Mouse (Mus musculus) heart, embryonic 13.5 days (tissue): ENCODE measurements around the gene Arhgef26. TPM values are rescaled to one million over a fixed set of nuclear protein-coding genes. Genes with fewer than 3 reads are reported as not detected.

ENCODE experiments used
- ATAC-seq: fragments of 200-750 bp; cut with Nextera tagmentation; 2 replicates; pipeline ENCODE4 v1.8.0; 2017; ENCODE audit warnings: moderate TSS enrichment; ENCODE audit not compliant: insufficient number of reproducible peaks, low FRiP score, low TSS enrichment; ENCODE audit errors: extremely low read depth
- H3K27ac ChIP-seq: fragments of 300-500 bp; sonication (generic); replicated peaks from 2 replicates; pipeline ENCODE4 v1.5.1; 2015; ENCODE audit warnings: moderate library complexity, mild to moderate bottlenecking, inconsistent platforms
- H3K27me3 ChIP-seq: fragments of 300-500 bp; sonication (generic); replicated peaks from 2 replicates; pipeline ENCODE4 v1.6.1; 2015; ENCODE audit warnings: mild to moderate bottlenecking, inconsistent platforms
- H3K36me3 ChIP-seq: fragments of 300-500 bp; sonication (generic); 2 replicates; pipeline ENCODE4 v1.6.1; 2015; ENCODE audit warnings: mild to moderate bottlenecking, inconsistent platforms
- H3K4me1 ChIP-seq: fragments of 300-500 bp; sonication (generic); 2 replicates; pipeline ENCODE4 v1.6.1; 2015; ENCODE audit warnings: inconsistent platforms
- H3K4me2 ChIP-seq: fragments of 300-500 bp; sonication (generic); 2 replicates; pipeline ENCODE4 v1.6.1; 2015; ENCODE audit warnings: inconsistent platforms, mild to moderate bottlenecking, moderate library complexity
- H3K4me3 ChIP-seq: fragments of 300-500 bp; sonication (generic); 2 replicates; pipeline ENCODE4 v1.5.1; 2015; ENCODE audit warnings: moderate library complexity, mild to moderate bottlenecking, inconsistent platforms
- H3K9ac ChIP-seq: fragments of 300-500 bp; sonication (generic); 2 replicates; pipeline ENCODE4 v1.6.1; 2015; ENCODE audit warnings: inconsistent platforms, mild to moderate bottlenecking, moderate library complexity
- H3K9me3 ChIP-seq: fragments of 300-500 bp; sonication (generic); 2 replicates; pipeline ENCODE4 v1.6.1; 2016; ENCODE audit warnings: inconsistent platforms
- WGBS: fragments of 180-500 bp; shearing (Covaris S2); methylation state at CpG from one replicate; pipeline ENCODE4 v1.1.7; 2015; ENCODE audit warnings: mixed read lengths; 5-methylcytosine and 5-hydroxymethylcytosine counted together
- polyA plus RNA-seq: library from polyadenylated mRNA; unstranded; fragments of >200 nt; fragmentation: Nextera tagmentation; extraction: Ambion mirVana; gene quantifications from 2 replicates; pipeline ENCODE4 v1.2.1, GENCODE M21; 2015

Arhgef26 gene
- polyA plus RNA-seq, 1 experiment from 2014 or later = 4.9 TPM

- WGBS = 74% methylated on average over 6 of the region's 6 CpGs
- Histone ChIP-seq H3K9ac (no peak overlapping the region), H3K27me3 (no peaks in the 10 kb centered on the region), H3K36me3 (peaks cover 3% of the 10 kb centered on the region; the same call in 1 of the 2 replicates), H3K4me3 (no peak overlapping the region), H3K27ac (no peak overlapping the region), H3K9me3 (no peaks in the 10 kb centered on the region), H3K4me1 (no peaks in the 10 kb centered on the region), H3K4me2 (no peak overlapping the region)
- ATAC-seq = no peak
Measured at GRCm38 (mm10) chr3:62348514-62349217, 10.5 kb downstream of the Arhgef26 start.

DNA sequence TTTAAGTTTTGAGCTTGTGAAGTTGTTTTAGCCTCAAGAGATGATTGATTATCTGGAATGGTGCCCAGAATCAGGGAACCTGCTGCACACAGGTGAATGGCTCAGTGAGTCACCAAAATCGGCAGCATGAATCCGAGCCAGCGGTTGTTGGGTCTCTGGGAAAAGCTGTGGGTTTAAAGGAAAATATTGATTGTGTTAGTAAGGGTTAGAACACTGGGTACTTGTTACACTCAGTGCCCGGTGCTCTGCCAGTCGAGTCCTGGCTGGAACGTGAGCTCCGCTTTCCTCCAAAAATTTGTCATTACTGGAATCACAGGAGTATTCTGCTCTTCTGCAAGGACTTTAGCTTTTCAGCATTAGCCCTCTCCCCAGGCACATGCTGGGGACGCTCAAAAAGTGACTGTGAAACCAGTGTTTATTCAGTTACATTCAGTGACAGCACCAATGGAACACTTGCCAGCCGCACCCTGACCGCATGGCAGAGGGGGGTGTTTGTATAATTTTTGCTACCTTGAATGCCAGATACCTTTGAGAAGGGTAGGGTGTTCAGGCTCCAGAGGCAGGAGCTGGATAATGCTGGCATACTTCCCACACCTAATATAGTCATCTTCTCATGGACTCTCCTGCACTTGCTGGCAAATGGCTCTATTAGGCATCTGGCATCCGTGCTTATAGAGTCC lies 11.2 kb downstream of the Arhgef26 start:
- Histone ChIP-seq H3K27ac (no peak overlapping the region), H3K4me1 (no peaks in the 10 kb centered on the region), H3K9me3 (no peaks in the 10 kb centered on the region), H3K27me3 (no peaks in the 10 kb centered on the region), H3K9ac (no peak overlapping the region), H3K4me2 (no peak overlapping the region), H3K4me3 (no peak overlapping the region), H3K36me3 (peaks cover 3% of the 10 kb centered on the region; the same call in 1 of the 2 replicates)
- WGBS = 80% methylated on average over 11 of the region's 11 CpGs
- ATAC-seq = no peak

GRCm38 (mm10) chr3:62352071-62352470 lies 13.9 kb downstream of the Arhgef26 start:
- Histone ChIP-seq H3K27me3 (no peaks in the 10 kb centered on the region), H3K9me3 (no peaks in the 10 kb centered on the region), H3K4me3 (no peak overlapping the region), H3K4me1 (no peaks in the 10 kb centered on the region), H3K4me2 (no peak overlapping the region), H3K9ac (no peak overlapping the region), H3K27ac (no peak overlapping the region), H3K36me3 (peaks cover 3% of the 10 kb centered on the region; the same call in 1 of the 2 replicates)
- 69% methylated on average over 4 of the region's 4 CpGs for WGBS
- ATAC-seq = no peak

DNA sequence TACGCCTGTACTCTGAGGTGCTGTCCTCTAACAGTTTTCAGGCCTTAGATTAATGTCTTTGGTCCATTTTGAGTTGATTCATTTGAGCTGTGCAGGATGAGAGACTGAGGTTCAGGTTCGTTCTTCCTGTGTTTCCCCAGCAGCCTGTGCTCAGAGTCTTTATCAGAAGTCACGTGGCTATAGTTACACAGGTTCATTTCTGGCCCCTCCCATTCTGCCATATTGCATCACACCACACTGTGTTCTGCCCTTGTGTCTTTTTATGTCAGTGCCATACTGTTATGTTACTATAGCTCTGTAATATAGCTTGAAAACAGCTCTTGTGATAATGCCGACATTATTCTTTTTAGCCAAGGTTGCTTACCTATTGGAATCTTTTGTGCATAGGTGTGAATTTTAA lies 14.7 kb downstream of the Arhgef26 start:
- no peak for ATAC-seq
- Histone ChIP-seq H3K27ac (no peak overlapping the region), H3K4me2 (no peak overlapping the region), H3K9ac (no peak overlapping the region), H3K4me3 (no peak overlapping the region), H3K9me3 (no peaks in the 10 kb centered on the region), H3K4me1 (no peaks in the 10 kb centered on the region), H3K27me3 (no peaks in the 10 kb centered on the region), H3K36me3 (peaks cover 3% of the 10 kb centered on the region; the same call in 1 of the 2 replicates)
- WGBS = 82% methylated on average over 4 of the region's 4 CpGs

DNA sequence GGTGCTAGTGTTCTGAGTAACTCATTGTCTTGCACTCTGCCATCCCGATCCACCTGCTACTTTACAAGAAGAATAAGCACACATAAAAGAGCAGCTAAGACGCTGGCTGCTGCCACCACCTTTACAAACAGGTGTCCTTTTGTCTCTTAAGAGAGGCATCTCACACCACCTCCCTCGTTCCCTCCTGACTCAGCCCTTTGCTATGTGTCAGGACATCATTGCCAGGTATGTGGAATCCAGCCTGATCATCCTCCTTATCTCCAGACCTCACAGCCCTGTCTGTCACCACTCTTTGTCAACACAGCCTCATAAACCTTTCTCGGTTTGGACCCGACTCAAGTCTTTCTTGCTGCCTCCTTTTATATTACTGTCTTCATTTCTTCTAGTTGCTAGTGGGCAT lies 29.7 kb downstream of the Arhgef26 start:
- no peak overlapping the region for H3K27ac ChIP-seq
- H3K36me3 ChIP-seq = no peaks in the 10 kb centered on the region
- no peaks in the 10 kb centered on the region for H3K27me3 ChIP-seq
- no peak overlapping the region for H3K4me3 ChIP-seq
- H3K4me1 ChIP-seq = peaks cover 4% of the 10 kb centered on the region; the same call in 1 of the 2 replicates
- H3K9me3 ChIP-seq = no peaks in the 10 kb centered on the region
- H3K4me2 ChIP-seq = no peak overlapping the region
- H3K9ac ChIP-seq = no peak overlapping the region
- no peak for ATAC-seq
- WGBS = 35% methylated on average over 5 of the region's 5 CpGs

DNA sequence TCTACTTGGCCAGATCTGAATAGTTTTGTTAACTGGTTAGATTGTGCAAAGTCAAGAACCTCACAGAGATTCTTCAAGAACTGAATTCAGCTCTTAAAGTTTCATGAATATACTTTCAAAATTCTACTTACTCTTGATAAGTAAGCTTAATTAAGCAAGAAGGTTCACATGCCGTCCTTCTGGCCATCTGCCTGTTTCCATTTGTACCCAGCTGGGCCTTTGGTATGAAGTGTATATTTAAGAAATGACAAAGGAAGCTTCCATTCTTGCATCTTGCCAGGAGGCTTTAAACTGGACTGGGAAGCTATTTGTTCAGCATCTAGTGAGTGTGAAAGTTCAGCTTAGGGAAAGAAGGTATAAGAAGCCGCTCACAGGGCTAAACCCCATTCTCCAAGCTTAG lies 34.7 kb downstream of the Arhgef26 start:
- WGBS = 75% methylated on average over 2 of the region's 2 CpGs
- no peak for ATAC-seq
- Histone ChIP-seq H3K4me2 (no peak overlapping the region), H3K4me3 (no peak overlapping the region), H3K27me3 (no peaks in the 10 kb centered on the region), H3K4me1 (peaks cover 13% of the 10 kb centered on the region), H3K9ac (no peak overlapping the region), H3K9me3 (no peaks in the 10 kb centered on the region), H3K36me3 (no peaks in the 10 kb centered on the region), H3K27ac (no peak overlapping the region)

DNA sequence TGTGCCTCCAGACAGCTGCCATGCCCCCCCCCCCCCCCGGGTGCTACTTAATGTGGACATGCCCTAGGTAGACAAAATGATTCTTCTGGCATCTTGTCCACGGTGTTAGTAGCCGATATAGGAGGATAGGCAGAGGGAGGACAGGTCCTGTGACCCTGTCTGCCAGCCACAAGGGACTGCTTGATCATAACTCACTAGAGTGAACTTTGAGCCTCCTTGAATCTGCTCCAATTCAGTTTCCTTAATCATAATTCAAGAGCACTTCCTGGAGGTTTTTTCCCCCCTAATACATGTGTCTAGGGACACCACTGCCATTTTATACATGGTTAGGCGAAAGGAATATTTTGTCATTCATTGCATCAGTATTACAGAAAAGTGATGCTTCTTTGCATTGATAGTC lies 36.2 kb downstream of the Arhgef26 start:
- Histone ChIP-seq H3K4me3 (no peak overlapping the region), H3K27ac (0 out of 2 replicates have a peak overlapping the region, but pooled peaks have one; percentile 1), H3K4me1 (peaks cover 13% of the 10 kb centered on the region), H3K36me3 (no peaks in the 10 kb centered on the region), H3K9ac (no peak overlapping the region), H3K27me3 (no peaks in the 10 kb centered on the region), H3K4me2 (no peak overlapping the region), H3K9me3 (no peaks in the 10 kb centered on the region)
- 77% methylated on average over 4 of the region's 4 CpGs for WGBS
- ATAC-seq = no peak

GRCm38 (mm10) chr3:62374831-62375230 lies 36.7 kb downstream of the Arhgef26 start:
- Histone ChIP-seq H3K27ac (0 out of 2 replicates have a peak overlapping the region, but pooled peaks have one; percentile 1), H3K36me3 (no peaks in the 10 kb centered on the region), H3K4me2 (no peak overlapping the region), H3K4me3 (no peak overlapping the region), H3K9me3 (no peaks in the 10 kb centered on the region), H3K9ac (no peak overlapping the region), H3K27me3 (no peaks in the 10 kb centered on the region), H3K4me1 (peaks cover 9% of the 10 kb centered on the region)
- ATAC-seq = no peak
- WGBS = 32% methylated on average over 6 of the region's 6 CpGs

- Histone ChIP-seq H3K27me3 (no peaks in the 10 kb centered on the region), H3K9ac (no peak overlapping the region), H3K27ac (no peak overlapping the region), H3K4me3 (no peak overlapping the region), H3K9me3 (no peaks in the 10 kb centered on the region), H3K4me1 (peaks cover 9% of the 10 kb centered on the region), H3K4me2 (no peak overlapping the region), H3K36me3 (no peaks in the 10 kb centered on the region)
- 72% methylated on average over 2 of the region's 2 CpGs for WGBS
- ATAC-seq = no peak
Measured at GRCm38 (mm10) chr3:62376719-62377118, 38.6 kb downstream of the Arhgef26 start.

DNA sequence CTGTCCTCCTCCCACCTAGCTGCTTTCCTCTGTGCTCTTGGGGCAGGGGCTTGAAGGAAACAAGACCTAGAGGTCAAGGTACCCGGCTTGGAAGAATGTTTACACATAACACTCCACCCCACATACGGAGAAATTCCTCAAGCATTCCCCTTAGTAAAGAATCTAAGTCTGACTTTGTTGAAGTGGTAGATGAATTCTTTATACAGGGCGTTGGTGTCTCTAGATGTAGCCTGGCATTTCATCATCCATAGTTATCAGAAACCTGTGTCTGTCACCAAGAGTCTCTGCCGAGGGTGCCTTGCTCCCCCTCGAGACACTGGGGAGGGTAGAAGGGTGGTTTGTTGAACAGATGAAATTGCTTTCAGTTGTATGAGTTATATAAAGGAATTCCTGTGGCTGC lies 41.8 kb downstream of the Arhgef26 start:
- H3K4me1 ChIP-seq = peaks cover 3% of the 10 kb centered on the region
- 35% methylated on average over 5 of the region's 5 CpGs for WGBS

DNA sequence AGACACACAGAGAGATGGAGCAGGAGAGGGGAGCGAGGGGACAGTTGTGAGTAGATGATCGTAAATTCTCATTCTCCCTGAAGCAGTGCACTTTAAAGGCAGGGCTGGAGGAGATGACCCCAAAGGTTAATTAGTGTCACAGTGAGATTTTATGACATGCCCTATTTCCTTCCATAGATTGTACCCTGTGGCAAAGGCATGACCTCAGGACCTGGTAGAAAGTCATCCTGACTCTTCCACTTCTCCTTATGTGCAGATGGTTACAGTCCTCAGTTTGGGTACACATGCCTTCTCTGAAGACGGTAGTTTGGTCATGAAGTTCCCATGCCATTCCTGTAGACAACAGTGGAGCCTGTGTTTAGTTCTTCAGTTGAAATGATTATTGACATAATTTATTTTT lies 42.3 kb downstream of the Arhgef26 start:
- no peak overlapping the region for H3K27ac ChIP-seq
- H3K4me2 ChIP-seq = no peak overlapping the region
- no peaks in the 10 kb centered on the region for H3K36me3 ChIP-seq
- WGBS = 75% methylated on average over 3 of the region's 3 CpGs
- no peak for ATAC-seq
- no peaks in the 10 kb centered on the region for H3K9me3 ChIP-seq
- no peaks in the 10 kb centered on the region for H3K27me3 ChIP-seq
- no peaks in the 10 kb centered on the region for H3K4me1 ChIP-seq
- H3K9ac ChIP-seq = no peak overlapping the region
- H3K4me3 ChIP-seq = no peak overlapping the region

More for the DNA sequence above, 41.8 kb downstream of the Arhgef26 start:
- no peak for ATAC-seq
- H3K4me3 ChIP-seq = no peak overlapping the region
- no peak overlapping the region for H3K27ac ChIP-seq
- no peaks in the 10 kb centered on the region for H3K9me3 ChIP-seq
- no peak overlapping the region for H3K9ac ChIP-seq
- H3K36me3 ChIP-seq = no peaks in the 10 kb centered on the region
- H3K4me2 ChIP-seq = no peak overlapping the region
- H3K27me3 ChIP-seq = no peaks in the 10 kb centered on the region

DNA sequence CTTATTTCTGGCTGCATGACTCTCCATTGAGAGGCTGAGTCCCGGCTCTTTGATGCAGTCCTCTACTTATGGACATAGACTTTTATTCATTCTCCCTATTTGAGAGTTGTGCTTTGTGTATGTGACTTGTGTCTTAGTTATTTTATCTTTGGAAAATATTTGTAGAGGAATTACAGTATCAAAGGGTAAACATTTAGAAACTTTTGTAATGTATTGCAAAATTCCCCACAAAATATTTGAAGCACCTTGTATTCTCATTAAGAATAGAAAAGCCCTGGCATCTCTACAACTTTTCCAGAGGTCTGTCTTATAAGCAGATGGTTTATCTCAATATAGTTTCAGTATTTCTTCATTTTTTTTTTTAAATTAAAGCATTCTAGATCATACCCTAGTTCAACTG lies 44.7 kb downstream of the Arhgef26 start:
- ATAC-seq = no peak
- Histone ChIP-seq H3K4me3 (no peak overlapping the region), H3K27ac (no peak overlapping the region), H3K27me3 (no peaks in the 10 kb centered on the region), H3K4me2 (no peak overlapping the region), H3K36me3 (peaks cover 3% of the 10 kb centered on the region; the same call in 1 of the 2 replicates), H3K4me1 (no peaks in the 10 kb centered on the region), H3K9me3 (no peaks in the 10 kb centered on the region), H3K9ac (no peak overlapping the region)
- WGBS = 74% methylated on average over 1 of the region's 1 CpGs
